Mouse (Mus musculus): Measurements from ENCODE around the gene Grin2b.
"Not testable (repeated sequence)": the region's sequence is repeated elsewhere in the genome, so short reads cannot be mapped to it uniquely, and the experiment has no call there.

Grin2b gene

DNA sequence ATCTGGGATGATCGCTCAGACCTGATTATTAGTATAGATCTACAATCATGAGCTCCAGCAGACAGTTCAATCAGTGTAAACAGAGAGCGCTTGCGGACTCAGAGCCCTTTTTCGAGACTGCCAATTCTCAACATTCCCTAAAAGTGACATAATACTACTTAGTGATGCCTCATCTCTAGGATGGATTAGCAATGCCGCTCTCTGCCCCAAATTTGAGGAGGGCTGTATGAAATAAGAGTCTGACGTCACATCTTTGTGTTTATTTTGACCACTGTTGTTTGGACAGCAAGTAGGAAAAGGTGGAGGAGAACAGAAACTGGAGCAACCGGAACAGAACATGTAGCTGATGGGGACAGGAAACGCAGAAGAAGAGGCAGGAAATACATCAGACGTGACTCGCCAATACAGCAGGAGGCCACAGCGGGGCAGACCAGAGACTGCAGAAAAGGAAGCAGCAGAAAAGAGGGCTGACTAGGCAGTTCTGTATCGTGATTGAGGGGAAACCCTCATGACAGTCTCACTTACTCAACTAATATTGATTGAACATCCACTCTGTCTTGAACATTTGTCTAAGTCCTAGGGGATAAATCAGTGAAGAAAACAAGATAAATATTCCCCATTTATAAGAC is 472.5 kb downstream of the Grin2b start:
- no peak for DNase-seq (ENCODE audit: low spot score in 2 of 2)

DNA sequence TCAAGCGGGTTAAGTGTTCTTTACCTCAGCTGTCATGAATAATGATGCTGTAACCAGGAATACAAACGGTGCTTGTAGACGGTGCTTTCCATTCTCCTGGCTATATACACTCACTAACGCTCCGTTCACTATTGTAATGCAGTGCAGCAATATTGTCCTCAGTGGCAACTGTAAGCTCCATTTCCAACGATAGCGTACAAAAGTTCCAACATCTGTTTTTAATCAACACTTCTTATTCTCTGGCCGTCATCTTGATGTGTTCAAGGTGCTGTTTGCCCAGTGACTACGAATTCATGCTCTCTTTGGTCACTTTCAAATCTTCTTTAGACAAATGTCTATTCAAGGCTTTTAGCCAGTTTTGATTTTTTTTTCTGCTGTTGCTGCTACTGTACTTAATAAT is 480.8 kb downstream of the Grin2b start:
- DNase-seq (ENCODE audit: low spot score in 2 of 2) = no peak

DNA sequence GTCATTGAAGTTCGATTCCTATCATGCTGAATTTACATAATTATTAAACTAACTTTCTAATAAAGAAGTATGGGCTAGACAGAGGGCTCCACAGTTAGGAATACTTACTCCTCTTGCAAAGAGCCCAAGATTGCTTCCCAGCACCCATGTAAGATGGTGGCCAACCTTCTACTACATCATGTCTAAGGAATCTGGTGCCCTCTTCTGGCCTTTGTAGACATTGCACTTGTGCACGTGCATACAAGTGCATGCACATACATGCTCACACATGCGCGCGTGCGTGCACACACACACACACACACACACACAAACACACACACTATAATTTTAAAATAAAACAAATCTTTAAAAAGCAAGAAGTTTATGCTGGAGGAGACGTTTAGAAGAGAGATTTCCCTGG is 481.8 kb downstream of the Grin2b start:
- DNase-seq (ENCODE audit: low spot score in 2 of 2) = no peak

DNA sequence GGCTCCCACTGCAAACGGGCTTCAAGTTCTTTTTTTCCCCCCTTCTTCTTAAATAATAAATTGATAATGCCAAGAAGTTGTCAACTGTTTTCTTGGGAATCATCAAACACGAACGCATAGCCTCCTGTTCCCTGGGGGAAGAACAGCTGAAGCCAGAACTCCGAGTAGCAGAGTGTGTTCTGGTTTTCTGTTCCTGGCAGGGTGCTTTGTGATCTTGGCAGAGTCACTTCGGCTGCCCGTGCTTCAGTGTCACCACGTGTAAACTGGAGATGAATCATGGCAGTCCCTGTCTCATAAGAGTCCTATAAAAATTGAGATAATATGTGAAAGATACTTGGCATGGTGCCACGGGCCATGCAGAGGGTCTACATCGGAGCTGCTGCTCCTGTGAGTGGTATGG is 485.4 kb downstream of the Grin2b start:
- DNase-seq (ENCODE audit: low spot score in 2 of 2) = peak in 1 of 2 experiments; percentile 20

DNA sequence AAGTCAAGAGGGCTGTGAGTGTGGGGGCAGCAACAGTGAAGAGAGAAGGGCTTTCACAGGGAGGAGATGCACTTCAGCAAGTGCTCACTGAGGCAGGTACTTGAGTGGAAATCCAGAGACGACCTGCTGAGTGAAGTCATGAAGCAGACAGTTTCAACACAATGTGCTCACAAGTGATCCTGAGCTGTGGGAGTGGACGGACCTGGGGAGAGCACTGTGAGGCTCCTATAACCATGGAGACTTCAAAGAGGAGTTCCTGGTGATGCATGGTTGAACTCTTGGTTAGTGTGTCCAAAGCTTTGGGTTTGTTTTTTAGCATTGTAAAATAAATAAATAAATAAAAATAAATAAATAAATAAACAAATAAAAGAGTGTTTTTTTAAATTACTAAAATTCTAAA is 489.1 kb downstream of the Grin2b start:
- DNase-seq (ENCODE audit: low spot score in 2 of 2) = no peak

DNA sequence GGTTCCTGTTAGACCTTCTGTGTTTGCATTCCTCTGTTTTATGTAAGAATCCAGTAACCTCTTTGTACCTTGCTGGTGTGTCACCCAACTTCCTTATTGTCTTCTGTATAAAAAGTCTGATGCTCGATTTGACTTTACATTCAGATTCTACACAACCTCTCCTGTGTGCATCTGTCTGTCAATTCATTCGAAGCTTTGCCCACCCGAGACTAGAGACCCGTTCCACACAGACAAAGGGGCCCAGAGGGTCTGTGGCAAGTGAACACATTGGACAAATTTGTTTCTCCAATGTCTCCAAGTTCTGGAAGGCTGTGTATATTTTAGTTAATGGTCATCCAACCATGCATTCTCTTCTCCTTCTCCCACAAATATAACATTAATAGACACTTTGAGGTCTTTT is 491.9 kb downstream of the Grin2b start:
- DNase-seq (ENCODE audit: low spot score in 2 of 2) = not testable (repeated sequence)

DNA sequence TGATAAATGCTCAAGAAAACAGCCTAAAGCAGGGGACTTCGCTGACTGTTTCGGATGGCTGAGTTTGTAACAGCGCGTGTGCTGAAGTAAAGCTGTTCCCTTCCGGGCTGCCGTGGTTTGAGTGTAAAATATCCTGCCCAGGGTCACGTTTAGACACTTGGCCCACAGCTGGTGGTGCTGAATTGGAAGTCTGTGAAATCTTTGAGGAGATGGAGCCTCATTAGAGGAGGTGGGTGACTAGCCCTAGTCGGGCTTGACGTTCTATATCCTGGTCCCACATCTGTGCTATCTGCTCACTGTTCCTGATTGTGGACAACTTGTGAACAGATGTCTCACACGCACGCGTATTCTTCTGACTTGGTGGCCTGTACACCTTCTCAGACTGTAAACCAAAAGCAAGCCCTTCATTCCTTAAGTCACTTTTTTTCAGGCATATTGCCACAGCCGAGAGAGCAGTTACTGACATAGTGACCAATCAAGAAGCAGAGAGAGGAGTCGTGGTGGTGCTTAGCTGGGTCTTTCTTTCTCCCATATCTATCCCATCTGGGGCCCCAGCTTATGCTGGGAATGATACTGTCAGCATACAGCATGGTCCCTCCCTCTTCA is 493.1 kb downstream of the Grin2b start:
- DNase-seq (ENCODE audit: low spot score in 2 of 2) = no peak

DNA sequence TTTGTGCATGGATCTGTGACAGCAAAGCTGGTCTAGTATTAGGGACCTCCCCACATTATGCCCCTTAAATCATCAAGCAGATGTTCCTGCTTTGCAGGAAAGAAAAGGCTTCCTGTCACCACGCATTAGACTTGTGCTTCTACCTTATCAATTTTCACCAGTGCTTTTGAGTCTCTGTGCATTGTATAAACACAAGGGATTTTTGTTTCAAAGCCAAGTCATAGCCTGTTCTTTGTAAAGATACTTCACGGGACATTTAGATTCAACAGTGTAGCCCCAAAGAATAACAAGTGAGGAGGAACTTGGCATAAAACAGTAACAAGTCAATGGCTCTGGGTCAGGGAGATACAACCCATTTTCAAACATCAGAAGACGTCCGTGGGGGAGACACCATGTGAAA is 498.9 kb downstream of the Grin2b start:
- DNase-seq (ENCODE audit: low spot score in 2 of 2) = no peak

DNA sequence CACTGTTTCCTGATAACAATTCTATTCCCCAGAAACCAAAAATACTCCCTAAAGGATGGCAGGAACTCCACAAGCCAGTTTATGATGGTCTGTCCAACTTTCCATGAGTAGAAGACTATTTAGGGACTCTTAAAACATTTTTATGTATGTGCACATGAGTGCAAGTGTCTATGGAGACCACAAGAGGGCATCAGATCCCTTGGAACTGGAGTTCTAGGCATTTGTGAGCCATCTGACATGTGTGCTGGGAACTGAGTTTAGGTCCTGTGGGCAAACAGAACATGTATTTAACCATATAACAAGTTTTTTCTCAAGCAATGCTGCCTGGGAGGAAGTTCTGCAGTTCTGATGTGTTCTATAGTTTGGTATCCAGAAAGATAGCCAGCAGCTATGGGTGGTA is 501.3 kb downstream of the Grin2b start:
- no peak for DNase-seq (ENCODE audit: low spot score in 2 of 2)
